Mouse (Mus musculus): ENCODE results near the gene Sgpl1.

- TF ChIP-seq CTCF (IDR thresholded peaks at IDR 0.05; ENCODE audit: control insufficient read depth, insufficient read depth, low read length) = no peak
- no peak for TF ChIP-seq POLR2A (IDR thresholded peaks at IDR 0.05; ENCODE audit: borderline replicate concordance, control insufficient read depth, low read depth, low read length)
Measured at GRCm38 (mm10) chr10:61080931-61081255, 66.6 kb downstream of the Sgpl1 start.

All from bone marrow, adult 2 months (tissue).